Mouse (Mus musculus) small intestine, adult 2 months (tissue): ENCODE data around the gene Nrbp1.

Source experiments
- CTCF ChIP-seq: fragments of 200-500 bp; IDR thresholded peaks from 2 replicates; pipeline ENCODE4 v1.5.1; 2012; ENCODE audit warnings: low read depth, mild to moderate bottlenecking, control low read depth, inconsistent platforms, low read length, moderate library complexity, mixed read lengths; ENCODE audit not compliant: insufficient replicate concordance, insufficient read length; ENCODE audit errors: extremely low read depth
- POLR2A ChIP-seq: fragments of 200-500 bp; IDR thresholded peaks from 2 replicates; pipeline ENCODE4 v1.6.1; 2012; ENCODE audit warnings: low read depth, mild to moderate bottlenecking, control low read depth, inconsistent platforms, low read length, moderate library complexity

GRCm38 (mm10) chr5:31198170-31198569 is 42.5 kb upstream of the Nrbp1 start:
- TF ChIP-seq CTCF: no peak
- TF ChIP-seq POLR2A: no peak
